Mouse (Mus musculus) limb, embryonic 11.5 days (tissue): Measurements from ENCODE around the gene Mxd3. TPM values are rescaled to one million over a fixed set of nuclear protein-coding genes. Genes with fewer than 3 reads are reported as not detected.

Experiments used
- polyA plus RNA-seq: library from polyadenylated mRNA; unstranded; fragments of >200 nt; fragmentation: Nextera tagmentation; extraction: Ambion mirVana; gene quantifications from 2 replicates; pipeline ENCODE4 v1.2.1, GENCODE M21; 2014

Gene Mxd3
- polyA plus RNA-seq, 1 experiment from 2014 or later, result 28.9 TPM

Other genes with a start within 250 kb of the Mxd3 start
- gene Uimc1, start 229.5 kb downstream of the Mxd3 start, polyA plus RNA-seq, result 32.4 and 34.7 TPM in 2 replicates
- 24.5 and 28.7 TPM in 2 replicates for gene Zfp346, start 224.5 kb downstream of the Mxd3 start, polyA plus RNA-seq
- gene Gm17617, start 196.3 kb downstream of the Mxd3 start, polyA plus RNA-seq, result not detected in 2 replicates
- 3.9 and 4.4 TPM in 2 replicates for gene Fgfr4, start 177.2 kb downstream of the Mxd3 start, polyA plus RNA-seq
- gene Nsd1, start 120.0 kb downstream of the Mxd3 start, polyA plus RNA-seq, result 69.0 and 70.0 TPM in 2 replicates
- 416 and 451 TPM in 2 replicates for gene Prelid1, start 9.3 kb downstream of the Mxd3 start, polyA plus RNA-seq
- gene Rab24, start 7.9 kb downstream of the Mxd3 start, polyA plus RNA-seq, result 90.6 and 97.4 TPM in 2 replicates
- gene Lman2, start 33.0 kb upstream of the Mxd3 start, polyA plus RNA-seq, result 85.3 and 88.7 TPM in 2 replicates
- 0.57 and 0.97 TPM in 2 replicates for gene Rgs14, start 39.9 kb upstream of the Mxd3 start, polyA plus RNA-seq
- gene Slc34a1, start 68.4 kb upstream of the Mxd3 start, polyA plus RNA-seq, result not detected in 2 replicates
- not detected in 2 replicates for gene Pfn3, start 85.4 kb upstream of the Mxd3 start, polyA plus RNA-seq
- gene F12, start 97.0 kb upstream of the Mxd3 start, polyA plus RNA-seq, result 0.17 TPM in 1 of 2 replicates, not detected in the other
- 60.4 and 68.2 TPM in 2 replicates for gene Grk6, start 115.2 kb upstream of the Mxd3 start, polyA plus RNA-seq
- 1.1 and 1.6 TPM in 2 replicates for gene Prr7, start 134.4 kb upstream of the Mxd3 start, polyA plus RNA-seq
- gene Dbn1, start 158.3 kb upstream of the Mxd3 start, polyA plus RNA-seq, result 299 and 318 TPM in 2 replicates
- gene Pdlim7, start 183.9 kb upstream of the Mxd3 start, polyA plus RNA-seq, result 154 and 155 TPM in 2 replicates
- 1.6 and 2.7 TPM in 2 replicates for gene Dok3, start 199.5 kb upstream of the Mxd3 start, polyA plus RNA-seq
- 82.5 and 84.0 TPM in 2 replicates for gene Ddx41, start 206.8 kb upstream of the Mxd3 start, polyA plus RNA-seq
- gene Fam193b, start 241.3 kb upstream of the Mxd3 start, polyA plus RNA-seq, result 47.8 and 50.7 TPM in 2 replicates
- 54.9 and 60.9 TPM in 2 replicates for gene Tmed9, start 243.9 kb upstream of the Mxd3 start, polyA plus RNA-seq